ENCODE assay signal across 28 mouse cellular contexts in the genomic region with DNA sequence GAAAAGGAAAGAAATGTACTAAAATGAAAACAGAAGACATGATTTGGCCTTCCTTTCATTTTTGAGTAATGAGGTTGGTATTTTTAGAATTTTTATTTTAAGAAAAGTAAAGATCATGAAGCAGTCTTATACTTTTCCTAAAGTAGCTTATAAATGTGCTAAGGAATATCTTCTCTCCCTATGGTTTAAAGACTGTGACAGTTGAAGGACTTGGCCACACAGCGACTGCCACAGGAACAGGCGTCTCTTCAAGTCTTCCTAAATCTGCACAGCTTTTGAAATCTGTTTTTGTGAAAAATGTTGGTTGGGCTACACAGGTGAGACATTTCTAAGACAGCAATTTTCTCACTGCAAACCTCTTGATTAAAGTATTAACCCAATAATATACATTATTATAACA. TPM values are rescaled to one million over a fixed set of nuclear protein-coding genes. Genes with fewer than 3 reads are reported as not detected.
"Had no signal": no experiment of that assay in that cellular context is flagged by ENCODE, and none has a peak within 500 bp of the region (broad histone marks: within the 10 kb centered on the region; RNA-seq: fewer than 3 reads in every experiment).

No protein-coding gene starts in this region.

- H3K27me3 ChIP-seq: embryonic facial prominence, embryonic 12.5 days; embryonic facial prominence, embryonic 13.5 days; embryonic facial prominence, embryonic 15.5 days; forebrain, embryonic 12.5 days; forebrain, embryonic 13.5 days; forebrain, embryonic 15.5 days had no signal

- H3K4me1 ChIP-seq: embryonic facial prominence, embryonic 10.5 days; embryonic facial prominence, embryonic 12.5 days; embryonic facial prominence, embryonic 13.5 days; embryonic facial prominence, embryonic 15.5 days; forebrain, embryonic 10.5 days; forebrain, embryonic 12.5 days; forebrain, embryonic 13.5 days; forebrain, embryonic 15.5 days had no signal

- H3K4me2 ChIP-seq: embryonic facial prominence, embryonic 12.5 days; embryonic facial prominence, embryonic 13.5 days; embryonic facial prominence, embryonic 15.5 days; forebrain, embryonic 12.5 days; forebrain, embryonic 13.5 days; forebrain, embryonic 15.5 days had no signal

- H3K27ac ChIP-seq: embryonic facial prominence, embryonic 10.5 days; embryonic facial prominence, embryonic 12.5 days; embryonic facial prominence, embryonic 13.5 days; embryonic facial prominence, embryonic 15.5 days; forebrain, embryonic 10.5 days; forebrain, embryonic 12.5 days; forebrain, embryonic 13.5 days; forebrain, embryonic 15.5 days; gastrocnemius, adult 2 months; heart, adult 2 months had no signal

- H3K9me3 ChIP-seq: embryonic facial prominence, embryonic 10.5 days; embryonic facial prominence, embryonic 12.5 days; embryonic facial prominence, embryonic 13.5 days; embryonic facial prominence, embryonic 15.5 days; forebrain, embryonic 10.5 days; forebrain, embryonic 12.5 days; forebrain, embryonic 13.5 days; forebrain, embryonic 15.5 days had no signal

- H3K4me3 ChIP-seq: embryonic facial prominence, embryonic 10.5 days; embryonic facial prominence, embryonic 12.5 days; embryonic facial prominence, embryonic 13.5 days; embryonic facial prominence, embryonic 15.5 days; erythroblast, embryonic 14.5 days; forebrain, embryonic 10.5 days; forebrain, embryonic 12.5 days; forebrain, embryonic 13.5 days; forebrain, embryonic 15.5 days; gastrocnemius, adult 2 months; heart, adult 2 months had no signal

- ATAC-seq: forebrain, embryonic 13.5 days; forebrain, embryonic 14.5 days; forebrain, embryonic 15.5 days; forebrain, embryonic 16.5 days had no signal

- DNase-seq: cerebellum, adult 2 months; cerebellum, adult 8-10 months; cerebellum, adult 9-10 months; cerebellum, adult 9-11 months; cerebellum, postnatal 10 days; cerebellum, postnatal 14 days; cerebellum, postnatal 25 days; cerebellum, postnatal 36 days; embryo, embryonic 11 days; forebrain, postnatal 0 days; gastrocnemius, adult 2 months; gastrocnemius, postnatal 10 days; gastrocnemius, postnatal 14 days; gastrocnemius, postnatal 25 days; gastrocnemius, postnatal 36 days; heart, adult 18-20 months; heart, adult 2 months had no signal

- H3K9ac ChIP-seq: embryonic facial prominence, embryonic 12.5 days; embryonic facial prominence, embryonic 13.5 days; embryonic facial prominence, embryonic 15.5 days; forebrain, embryonic 12.5 days; forebrain, embryonic 13.5 days; forebrain, embryonic 15.5 days; forebrain, postnatal 0 days had no signal

RNA-seq across cellular contexts. Expression of gene Abhd18, which starts 33.5 kb away (rescaled TPM):
- polyA plus RNA-seq: erythroblast, embryonic 14.5 days had no signal
